Mouse (Mus musculus) CH12.LX (cell line): ENCODE data around the gene Zfp386. TPM values are rescaled to one million over a fixed set of nuclear protein-coding genes. Genes with fewer than 3 reads are reported as not detected.

ENCODE experiments used
- DNase-seq: peaks from one replicate; pipeline ENCODE4 v3.0.0-alpha.2; 2013; ENCODE audit errors: extremely low read depth
- H3K27ac ChIP-seq: 2 replicates; pipeline ENCODE4 v1.5.1; 2012; ENCODE audit warnings: low read depth, mild to moderate bottlenecking, control low read depth, moderate library complexity; ENCODE audit not compliant: insufficient read depth
- H3K27me3 ChIP-seq: replicated peaks from 2 replicates; pipeline ENCODE3; 2012; ENCODE audit warnings: inconsistent platforms
- H3K36me3 ChIP-seq, 2 experiments: replicated peaks in 1 of 2; 2 replicates each; pipeline versions ENCODE3 to v1.6.1; 2012; ENCODE audit warnings: inconsistent platforms in 1 of 2, low read length in 1 of 2, mild to moderate bottlenecking in 1 of 2, mixed read lengths in 1 of 2, moderate library complexity in 1 of 2; ENCODE audit not compliant: control insufficient read depth in 1 of 2, insufficient read depth in 1 of 2
- H3K4me1 ChIP-seq, 2 experiments: 2 replicates each; pipeline ENCODE4 v1.6.1; 2012; ENCODE audit warnings: inconsistent platforms in 1 of 2, moderate library complexity in 1 of 2; ENCODE audit not compliant: insufficient read depth in 2 of 2, control insufficient read depth in 1 of 2
- H3K4me2 ChIP-seq: 2 replicates; pipeline ENCODE4 v1.6.1; 2012; ENCODE audit warnings: low read depth, mild to moderate bottlenecking, control low read depth; ENCODE audit not compliant: poor library complexity, insufficient read depth, severe bottlenecking
- H3K4me3 ChIP-seq, 3 experiments: fragments of 150-350 bp in 1 of 3; sonication (generic) in 1 of 3; replicated peaks in 1 of 3; 2 replicates each; pipeline versions ENCODE3 to v1.5.1; 2011 to 2012; ENCODE audit warnings: low read depth in 2 of 3, low read length in 2 of 3, mild to moderate bottlenecking in 2 of 3, moderate library complexity in 2 of 3, control low read depth in 1 of 3, improper control_type of control experiment in 1 of 3, inconsistent platforms in 1 of 3, mixed read lengths in 1 of 3; ENCODE audit not compliant: poor library complexity in 1 of 3
- H3K79me2 ChIP-seq: replicated peaks from 2 replicates; pipeline ENCODE4 v1.6.1; 2012; ENCODE audit warnings: mild to moderate bottlenecking, moderate library complexity; ENCODE audit not compliant: control insufficient read depth, poor library complexity, insufficient read depth, severe bottlenecking; ENCODE audit errors: extremely low read depth
- H3K9ac ChIP-seq: 2 replicates; pipeline ENCODE4 v1.6.1; 2012; ENCODE audit warnings: low read depth, mild to moderate bottlenecking, control low read depth, moderate library complexity; ENCODE audit not compliant: insufficient read depth
- H3K9me3 ChIP-seq: replicated peaks from 2 replicates; pipeline ENCODE3; 2012; ENCODE audit warnings: low read length, inconsistent platforms, mixed read lengths
- CHD1 ChIP-seq: IDR thresholded peaks from 2 replicates; pipeline ENCODE4 v1.6.1; 2012; ENCODE audit warnings: low read depth, low read length, improper control_type of control experiment, inconsistent platforms
- CHD2 ChIP-seq: IDR thresholded peaks from 2 replicates; pipeline ENCODE4 v1.6.1; 2011; ENCODE audit warnings: low read length, improper control_type of control experiment
- EP300 ChIP-seq: IDR thresholded peaks from 2 replicates; pipeline ENCODE4 v1.6.1; 2011; ENCODE audit warnings: low read length, improper control_type of control experiment
- GABPA ChIP-seq: IDR thresholded peaks from 2 replicates; pipeline ENCODE4 v1.6.1; 2012; ENCODE audit warnings: low read depth, low read length, improper control_type of control experiment, inconsistent platforms; ENCODE audit not compliant: insufficient replicate concordance
- HCFC1 ChIP-seq: IDR thresholded peaks from 2 replicates; pipeline ENCODE4 v1.6.1; 2012; ENCODE audit warnings: low read depth, mild to moderate bottlenecking, inconsistent platforms, low read length, improper control_type of control experiment
- JUN ChIP-seq: IDR thresholded peaks from 2 replicates; pipeline ENCODE4 v1.6.1; 2011; ENCODE audit warnings: low read depth, mild to moderate bottlenecking, low read length, improper control_type of control experiment, moderate library complexity; ENCODE audit not compliant: insufficient read depth
- KAT2A ChIP-seq: IDR thresholded peaks from 2 replicates; pipeline ENCODE4 v1.6.1; 2012; ENCODE audit warnings: low read length, improper control_type of control experiment, inconsistent platforms; ENCODE audit not compliant: insufficient replicate concordance
- MAFK ChIP-seq: IDR thresholded peaks from 2 replicates; pipeline ENCODE4 v1.6.1; 2011; ENCODE audit warnings: low read length, improper control_type of control experiment; ENCODE audit not compliant: insufficient replicate concordance
- MAZ ChIP-seq: IDR thresholded peaks from 2 replicates; pipeline ENCODE4 v1.6.1; 2012; ENCODE audit warnings: low read depth, mild to moderate bottlenecking, inconsistent platforms, low read length, improper control_type of control experiment, moderate library complexity
- NELFE ChIP-seq: IDR thresholded peaks from 2 replicates; pipeline ENCODE4 v1.6.1; 2011; ENCODE audit warnings: low read depth, low read length, improper control_type of control experiment
- NRF1 ChIP-seq: IDR thresholded peaks from 2 replicates; pipeline ENCODE4 v1.6.1; 2014; ENCODE audit warnings: low read depth, mild to moderate bottlenecking, inconsistent platforms, low read length, improper control_type of control experiment, moderate library complexity
- RAD21 ChIP-seq: IDR thresholded peaks from 2 replicates; pipeline ENCODE4 v1.6.1; 2011; ENCODE audit warnings: low read depth, mild to moderate bottlenecking, low read length, improper control_type of control experiment, moderate library complexity
- RCOR1 ChIP-seq: conservative IDR thresholded peaks from 2 replicates; pipeline ENCODE4 v1.6.1; 2012; ENCODE audit warnings: low read depth, mild to moderate bottlenecking, inconsistent platforms, low read length, improper control_type of control experiment
- UBTF ChIP-seq: IDR thresholded peaks from 2 replicates; pipeline ENCODE4 v1.6.1; 2012; ENCODE audit warnings: low read depth, mild to moderate bottlenecking, inconsistent platforms, low read length, improper control_type of control experiment, moderate library complexity
- ZC3H11A ChIP-seq: IDR thresholded peaks from 2 replicates; pipeline ENCODE4 v1.6.1; 2012; ENCODE audit warnings: low read depth, mild to moderate bottlenecking, inconsistent platforms, low read length, improper control_type of control experiment
- ZKSCAN1 ChIP-seq: IDR thresholded peaks from 2 replicates; pipeline ENCODE4 v1.6.1; 2012; ENCODE audit warnings: low read depth, inconsistent platforms, low read length, improper control_type of control experiment, borderline replicate concordance
- ZMIZ1 ChIP-seq: IDR thresholded peaks from 2 replicates; pipeline ENCODE4 v1.6.1; 2012; ENCODE audit warnings: low read depth, mild to moderate bottlenecking, inconsistent platforms, low read length, improper control_type of control experiment
- dilution Hi-C: fragments of 300-500 bp; cut with MboI; formaldehyde crosslinking; loops from 2 replicates; pipeline ENCODE4 v1.14.3; 2020; ENCODE audit warnings: low sequenced_read_pairs; ENCODE audit not compliant: extremely low pct_unique_long_range_greater_than_20kb, extremely low pct_ligation_motif_present
- in situ Hi-C: fragments of 300-500 bp; cut with MboI; formaldehyde crosslinking; loops from 3 replicates; pipeline ENCODE4 v1.14.3; 2019; ENCODE audit warnings: low sequenced_read_pairs, low pct_ligation_motif_present, low pct_unique_long_range_greater_than_20kb, mixed read lengths
- polyA plus RNA-seq: library from polyadenylated mRNA; unstranded; fragments of >175 nt; gene quantifications from 2 replicates; pipeline ENCODE4 v1.2.1, GENCODE M21; 2012; ENCODE audit warnings: low read depth; ENCODE audit not compliant: insufficient read length
- total RNA-seq, 2 experiments: library from RNA; depleted of rRNA; stranded (reverse); fragments of 300-350 nt in 1 of 2; fragments of >200 nt in 1 of 2; gene quantifications; 2 replicates each; pipeline ENCODE4 v1.2.3; 2012 to 2014

Gene Zfp386
- total and polyA plus RNA-seq, 3 experiments: 13.9 to 41.7 (median 23.4) TPM

GRCm38 (mm10) chr12:116094765-116095555 lies 47.4 kb downstream of the Zfp386 start:
- dilution Hi-C loops: no loop called here
- no peak for DNase-seq
- no peak overlapping the region for H3K4me3 ChIP-seq
- no peak for TF ChIP-seq GABPA
- TF ChIP-seq ZKSCAN1: no peak
- TF ChIP-seq UBTF: no peak
- TF ChIP-seq MAFK: peak; percentile 96
- no peak for TF ChIP-seq ZC3H11A
- no peak for TF ChIP-seq CHD2
- no peak for TF ChIP-seq JUN
- TF ChIP-seq, all 38 proteins: peak for 1
- in situ Hi-C loops: no loop called here
- Histone ChIP-seq H3K27ac (no peak overlapping the region), H3K27me3 (no peaks in the 10 kb centered on the region), H3K79me2 (no peaks in the 10 kb centered on the region), H3K4me2 (no peak overlapping the region), H3K36me3 (no peaks in the 10 kb centered on the region), H3K9ac (no peak overlapping the region), H3K9me3 (no peaks in the 10 kb centered on the region), H3K4me1 (0 out of 4 replicates have a peak, but pooled peaks cover 0 to 4% of the 10 kb centered on the region in 2 experiments)

GRCm38 (mm10) chr12:116096361-116096904 lies 48.9 kb downstream of the Zfp386 start:
- Histone ChIP-seq H3K27me3 (no peaks in the 10 kb centered on the region), H3K4me1 (0 out of 4 replicates have a peak, but pooled peaks cover 0 to 4% of the 10 kb centered on the region in 2 experiments), H3K27ac (no peak overlapping the region), H3K79me2 (no peaks in the 10 kb centered on the region), H3K36me3 (no peaks in the 10 kb centered on the region), H3K4me2 (no peak overlapping the region), H3K4me3 (no peak overlapping the region), H3K9ac (no peak overlapping the region), H3K9me3 (no peaks in the 10 kb centered on the region)
- TF ChIP-seq NELFE: no peak
- TF ChIP-seq JUN: no peak
- no peak for TF ChIP-seq ZC3H11A
- TF ChIP-seq EP300: no peak
- TF ChIP-seq ZMIZ1: no peak
- no peak for TF ChIP-seq HCFC1
- no peak for TF ChIP-seq CHD1
- no peak for TF ChIP-seq CHD2
- no peak for TF ChIP-seq NRF1
- TF ChIP-seq KAT2A: no peak
- TF ChIP-seq GABPA: no peak
- no peak for TF ChIP-seq RCOR1
- TF ChIP-seq RAD21: no peak
- no peak for TF ChIP-seq MAZ
- no peak for DNase-seq
- in situ Hi-C loops: no loop called here
- dilution Hi-C loops: no loop called here
